Comparison of ENCODE assay signal across 20 mouse cellular contexts in genomic region chr9:68707636-68708035, GRCm38 (mm10). TPM values are rescaled to one million over a fixed set of nuclear protein-coding genes. Genes with fewer than 3 reads are reported as not detected.
DNase-seq lines count a peak whose midpoint lies in the region; ATAC-seq and TF ChIP-seq lines count a peak whose summit lies in the region.
"Had no signal": no experiment of that assay in that cellular context is flagged by ENCODE, and none has a peak within 500 bp of the region (broad histone marks: within the 10 kb centered on the region; RNA-seq: fewer than 3 reads in every experiment).

No protein-coding gene starts in this region.

- ATAC-seq in kidney, postnatal 0 days (replicated peaks; ENCODE audit: low FRiP score, low read depth), result no peak
- no peak for ATAC-seq in kidney, embryonic 16.5 days (ENCODE audit: low FRiP score, low TSS enrichment)
- ATAC-seq in midbrain, embryonic 11.5 days (ENCODE audit: low FRiP score), result no peak
- no peak for ATAC-seq in midbrain, embryonic 14.5 days (ENCODE audit: low FRiP score, low TSS enrichment)
- ATAC-seq in forebrain, postnatal 0 days, result no peak
- ATAC-seq: activated CD4-positive, CD25-positive, alpha-beta regulatory T cell, adult 4 months; forebrain, embryonic 13.5 days; hindbrain, embryonic 16.5 days; inflammation-experienced regulatory T-cells, adult 6 months had no signal

- no peaks in the 10 kb centered on the region for H3K9me3 ChIP-seq in kidney, postnatal 0 days (replicated peaks; ENCODE audit: low read length)
- H3K9me3 ChIP-seq in kidney, embryonic 16.5 days (ENCODE audit: low read length), result no peaks in the 10 kb centered on the region
- H3K9me3 ChIP-seq in midbrain, embryonic 11.5 days (ENCODE audit: control insufficient read depth, low read length), result no peaks in the 10 kb centered on the region
- H3K9me3 ChIP-seq in midbrain, embryonic 14.5 days (ENCODE audit: control insufficient read depth, low read length), result no peaks in the 10 kb centered on the region
- no peaks in the 10 kb centered on the region for H3K9me3 ChIP-seq in forebrain, postnatal 0 days (ENCODE audit: low read length)
- H3K9me3 ChIP-seq: forebrain, embryonic 13.5 days; heart, embryonic 13.5 days; hindbrain, embryonic 12.5 days had no signal

- no peak overlapping the region for H3K9ac ChIP-seq in kidney, postnatal 0 days (ENCODE audit: low read depth, low read length)
- H3K9ac ChIP-seq in kidney, embryonic 16.5 days (replicated peaks; ENCODE audit: low read length), result no peak overlapping the region
- no peak overlapping the region for H3K9ac ChIP-seq in midbrain, embryonic 11.5 days (ENCODE audit: low read length)
- no peak overlapping the region for H3K9ac ChIP-seq in midbrain, embryonic 14.5 days (replicated peaks; ENCODE audit: low read length)
- no peak overlapping the region for H3K9ac ChIP-seq in forebrain, postnatal 0 days
- H3K9ac ChIP-seq: forebrain, embryonic 13.5 days; heart, embryonic 13.5 days; hindbrain, embryonic 12.5 days had no signal

- no peaks in the 10 kb centered on the region for H3K4me1 ChIP-seq in kidney, postnatal 0 days (replicated peaks; ENCODE audit: insufficient read depth, low read length)
- H3K4me1 ChIP-seq in kidney, embryonic 16.5 days (ENCODE audit: insufficient read depth, low read length), result 0 out of 2 replicates have a peak, but pooled peaks cover 3% of the 10 kb centered on the region
- H3K4me1 ChIP-seq in midbrain, embryonic 11.5 days (ENCODE audit: control insufficient read depth, insufficient read depth, low read length), result peaks cover 4% of the 10 kb centered on the region; the same call in 1 of the 2 replicates
- H3K4me1 ChIP-seq in midbrain, embryonic 14.5 days (ENCODE audit: control insufficient read depth, insufficient read depth, low read length), result peaks cover 3% of the 10 kb centered on the region; the same call in 1 of the 2 replicates
- H3K4me1 ChIP-seq in forebrain, postnatal 0 days (ENCODE audit: insufficient read depth), result no peaks in the 10 kb centered on the region; the same call in 1 of the 2 replicates

- no peak overlapping the region for H3K4me3 ChIP-seq in kidney, postnatal 0 days (replicated peaks; ENCODE audit: low read depth, low read length)
- no peak overlapping the region for H3K4me3 ChIP-seq in kidney, embryonic 16.5 days (ENCODE audit: low read length)
- no peak overlapping the region for H3K4me3 ChIP-seq in midbrain, embryonic 11.5 days (ENCODE audit: low read depth, low read length)
- no peak overlapping the region for H3K4me3 ChIP-seq in midbrain, embryonic 14.5 days (replicated peaks; ENCODE audit: low read depth, low read length)
- H3K4me3 ChIP-seq in forebrain, postnatal 0 days (ENCODE audit: low read depth, low read length), result no peak overlapping the region
- H3K4me3 ChIP-seq: forebrain, embryonic 13.5 days; gastrocnemius, adult 2 months; heart, embryonic 13.5 days; hindbrain, embryonic 12.5 days had no signal

- H3K4me2 ChIP-seq in kidney, postnatal 0 days (ENCODE audit: low read length), result no peak overlapping the region
- H3K4me2 ChIP-seq in kidney, embryonic 16.5 days (replicated peaks; ENCODE audit: low read depth, low read length), result no peak overlapping the region
- no peak overlapping the region for H3K4me2 ChIP-seq in midbrain, embryonic 11.5 days
- no peak overlapping the region for H3K4me2 ChIP-seq in midbrain, embryonic 14.5 days (ENCODE audit: low read length)
- no peak overlapping the region for H3K4me2 ChIP-seq in forebrain, postnatal 0 days (ENCODE audit: low read depth)
- H3K4me2 ChIP-seq: forebrain, embryonic 13.5 days; heart, embryonic 13.5 days; hindbrain, embryonic 12.5 days had no signal

- 55% methylated on average over 5 of the region's 5 CpGs for WGBS in kidney, postnatal 0 days
- 57% methylated on average over 5 of the region's 5 CpGs for WGBS in kidney, embryonic 16.5 days
- WGBS in midbrain, embryonic 11.5 days, result 68% methylated on average over 5 of the region's 5 CpGs
- WGBS in midbrain, embryonic 14.5 days, result 78% methylated on average over 5 of the region's 5 CpGs
- 76% methylated on average over 5 of the region's 5 CpGs for WGBS in forebrain, postnatal 0 days

- peak; percentile 34 for DNase-seq in kidney, postnatal 0 days (ENCODE audit: low spot score)
- peak; percentile 69 for DNase-seq in midbrain, embryonic 11.5 days (ENCODE audit: low spot score, missing footprints)
- DNase-seq in midbrain, embryonic 14.5 days, result no peak
- peak; percentile 42 for DNase-seq in embryo, embryonic 10.5 days (ENCODE audit: low spot score)
- no peak for DNase-seq in forebrain, postnatal 0 days
- DNase-seq: adrenal gland, postnatal 14 days; cerebellum, adult 11-12 months; cerebellum, adult 9-10 months; cerebellum, postnatal 25 days; gastrocnemius, adult 2 months; gastrocnemius, postnatal 25 days; heart, postnatal 36 days had no signal

- H3K36me3 ChIP-seq in kidney, postnatal 0 days (ENCODE audit: insufficient read depth, low read length), result no peaks in the 10 kb centered on the region
- no peaks in the 10 kb centered on the region for H3K36me3 ChIP-seq in kidney, embryonic 16.5 days (ENCODE audit: insufficient read depth, low read length)
- no peaks in the 10 kb centered on the region for H3K36me3 ChIP-seq in midbrain, embryonic 11.5 days (ENCODE audit: control insufficient read depth, insufficient read depth, low read length)
- no peaks in the 10 kb centered on the region for H3K36me3 ChIP-seq in midbrain, embryonic 14.5 days (ENCODE audit: control insufficient read depth, insufficient read depth, low read length)
- no peaks in the 10 kb centered on the region for H3K36me3 ChIP-seq in forebrain, postnatal 0 days (ENCODE audit: insufficient read depth)
- H3K36me3 ChIP-seq: G1E; heart, embryonic 13.5 days; hindbrain, embryonic 12.5 days had no signal

- no peaks in the 10 kb centered on the region for H3K27me3 ChIP-seq in kidney, postnatal 0 days (ENCODE audit: insufficient read depth, low read length)
- H3K27me3 ChIP-seq in kidney, embryonic 16.5 days (ENCODE audit: insufficient read depth, low read length), result no peaks in the 10 kb centered on the region
- no peaks in the 10 kb centered on the region for H3K27me3 ChIP-seq in midbrain, embryonic 11.5 days (ENCODE audit: control insufficient read depth, insufficient read depth, low read length)
- no peaks in the 10 kb centered on the region for H3K27me3 ChIP-seq in midbrain, embryonic 14.5 days (ENCODE audit: control insufficient read depth, insufficient read depth, low read length)
- no peaks in the 10 kb centered on the region for H3K27me3 ChIP-seq in forebrain, postnatal 0 days (ENCODE audit: insufficient read depth, low read length)
- H3K27me3 ChIP-seq: heart, embryonic 13.5 days; hindbrain, embryonic 12.5 days had no signal

- no peak for TF ChIP-seq CTCF in kidney, postnatal 0 days (IDR thresholded peaks at IDR 0.05; ENCODE audit: low read depth)
- TF ChIP-seq CTCF in forebrain, postnatal 0 days (IDR thresholded peaks at IDR 0.05; ENCODE audit: low read depth), result no peak

- H3K27ac ChIP-seq in kidney, postnatal 0 days, result no peak overlapping the region
- H3K27ac ChIP-seq in kidney, embryonic 16.5 days (ENCODE audit: low read length), result no peak overlapping the region
- H3K27ac ChIP-seq in midbrain, embryonic 11.5 days (ENCODE audit: low read depth, low read length), result no peak overlapping the region
- no peak overlapping the region for H3K27ac ChIP-seq in midbrain, embryonic 14.5 days (replicated peaks; ENCODE audit: low read depth, low read length)
- H3K27ac ChIP-seq in forebrain, postnatal 0 days (ENCODE audit: low read depth, low read length), result no peak overlapping the region
- H3K27ac ChIP-seq: forebrain, embryonic 13.5 days; gastrocnemius, adult 2 months; heart, embryonic 13.5 days; hindbrain, embryonic 12.5 days had no signal

RNA-seq across cellular contexts. Expression of gene Rora, which starts 54.0 kb away (rescaled TPM):
- polyA plus RNA-seq in kidney, postnatal 0 days (2015; fragmentation: Nextera tagmentation; extraction: Ambion mirVana), result 9.8 and 11.2 TPM in 2 replicates
- 9.4 and 9.5 TPM in 2 replicates for polyA plus RNA-seq in kidney, embryonic 16.5 days (2015; fragmentation: Nextera tagmentation; extraction: Ambion mirVana)
- polyA plus RNA-seq in midbrain, embryonic 11.5 days (2014; fragmentation: Nextera tagmentation; extraction: Ambion mirVana), result 3.9 and 4.3 TPM in 2 replicates
- 39.1 and 45.7 TPM in 2 replicates for polyA plus RNA-seq in midbrain, embryonic 14.5 days (2014; fragmentation: Nextera tagmentation; extraction: Ambion mirVana)
- 8.5 and 9.8 TPM in 2 replicates for total RNA-seq in forebrain, postnatal 0 days (2014; rRNA removed)
- 12.0 and 23.9 TPM in 2 replicates for polyA plus RNA-seq in forebrain, postnatal 0 days (2015; fragmentation: Nextera tagmentation; extraction: Ambion mirVana)
- polyA plus RNA-seq: G1E had no signal

Comparison
In these comparisons a context has a peak if more than half of its experiments do, and no peak if none do; other contexts are left out.
1. DNase-seq: peak in kidney, postnatal 0 days (single experiment), midbrain, embryonic 11.5 days (single experiment) and embryo, embryonic 10.5 days (single experiment); none in midbrain, embryonic 14.5 days (single experiment) and forebrain, postnatal 0 days (single experiment).